Mouse (Mus musculus) midbrain, embryonic 11.5 days (tissue): ENCODE data around the gene Slc31a1. TPM values are rescaled to one million over a fixed set of nuclear protein-coding genes. Genes with fewer than 3 reads are reported as not detected.

Experiments used
- polyA plus RNA-seq: library from polyadenylated mRNA; unstranded; fragments of >200 nt; fragmentation: Nextera tagmentation; extraction: Ambion mirVana; gene quantifications from 2 replicates; pipeline ENCODE4 v1.2.1, GENCODE M21; 2014

Slc31a1 gene
- polyA plus RNA-seq, 1 experiment from 2014 or later = 50.2 TPM

Other genes starting within 250 kb of the Slc31a1 start
- not detected in 2 replicates for gene Mup21, start 209.9 kb upstream of the Slc31a1 start, polyA plus RNA-seq
- gene Zfp37, start 129.7 kb upstream of the Slc31a1 start, polyA plus RNA-seq = 29.3 and 35.7 TPM in 2 replicates
- 9.1 and 10.2 TPM in 2 replicates for gene Slc31a2, start 98.2 kb upstream of the Slc31a1 start, polyA plus RNA-seq
- 17.9 and 19.6 TPM in 2 replicates for gene Fkbp15, start 179 bp upstream of the Slc31a1 start, polyA plus RNA-seq
- 176 and 178 TPM in 2 replicates for gene Cdc26, start 47.9 kb downstream of the Slc31a1 start, polyA plus RNA-seq
- gene Prpf4, start 48.1 kb downstream of the Slc31a1 start, polyA plus RNA-seq = 28.0 and 29.9 TPM in 2 replicates
- gene Rnf183, start 74.5 kb downstream of the Slc31a1 start, polyA plus RNA-seq = not detected in 2 replicates
- 6.3 and 7.9 TPM in 2 replicates for gene Wdr31, start 110.2 kb downstream of the Slc31a1 start, polyA plus RNA-seq
- gene Bspry, start 119.3 kb downstream of the Slc31a1 start, polyA plus RNA-seq = 0.46 and 0.66 TPM in 2 replicates
- gene Hdhd3, start 142.7 kb downstream of the Slc31a1 start, polyA plus RNA-seq = 10.8 and 12.1 TPM in 2 replicates
- gene Alad, start 159.2 kb downstream of the Slc31a1 start, polyA plus RNA-seq = 86.8 and 90.8 TPM in 2 replicates
- gene Pole3, start 164.3 kb downstream of the Slc31a1 start, polyA plus RNA-seq = 137 TPM in 2 replicates
- gene 4933430I17Rik, start 164.6 kb downstream of the Slc31a1 start, polyA plus RNA-seq = 1.1 and 1.8 TPM in 2 replicates
- gene Rgs3, start 199.1 kb downstream of the Slc31a1 start, polyA plus RNA-seq = 22.3 and 23.9 TPM in 2 replicates